Mouse (Mus musculus): Measurements from ENCODE around the gene Iqsec3.

DNA sequence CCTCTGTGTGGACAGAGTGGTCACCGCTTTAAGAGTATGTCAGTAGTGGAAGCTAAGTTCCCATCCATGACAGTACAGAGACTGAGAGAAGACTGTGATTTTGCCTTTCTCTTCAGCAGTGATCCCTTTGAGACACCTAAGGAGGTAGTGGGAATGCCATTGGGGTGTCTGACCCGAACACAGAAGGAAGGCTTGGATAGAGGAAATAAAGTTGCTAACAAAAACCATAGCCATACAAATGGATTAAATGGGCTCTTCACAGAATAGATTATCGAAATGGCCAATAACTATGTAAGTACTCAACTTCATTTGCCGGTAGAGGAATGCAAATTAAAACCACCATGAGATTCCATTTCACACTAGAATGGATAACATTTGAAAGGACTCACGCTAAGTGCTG, 17.9 kb upstream of the Iqsec3 start:
- TF ChIP-seq CTCF (IDR thresholded peaks at IDR 0.05; ENCODE audit: low read depth) (no peak), EP300 (IDR thresholded peaks at IDR 0.05; ENCODE audit: low read depth) (no peak)

All from heart, postnatal 0 days (tissue).